Mouse (Mus musculus) heart, adult 9 months (tissue): Measurements from ENCODE around the gene Fam84a.
A peak's percentile ranks its signal among the peaks of the same experiment; 100 is the strongest.

ENCODE experiments used
- DNase-seq, 2 experiments: peaks; one replicate each; pipeline ENCODE4 v3.0.0; 2022; ENCODE audit warnings: low spot score in 2 of 2

Gene Fam84a

DNA sequence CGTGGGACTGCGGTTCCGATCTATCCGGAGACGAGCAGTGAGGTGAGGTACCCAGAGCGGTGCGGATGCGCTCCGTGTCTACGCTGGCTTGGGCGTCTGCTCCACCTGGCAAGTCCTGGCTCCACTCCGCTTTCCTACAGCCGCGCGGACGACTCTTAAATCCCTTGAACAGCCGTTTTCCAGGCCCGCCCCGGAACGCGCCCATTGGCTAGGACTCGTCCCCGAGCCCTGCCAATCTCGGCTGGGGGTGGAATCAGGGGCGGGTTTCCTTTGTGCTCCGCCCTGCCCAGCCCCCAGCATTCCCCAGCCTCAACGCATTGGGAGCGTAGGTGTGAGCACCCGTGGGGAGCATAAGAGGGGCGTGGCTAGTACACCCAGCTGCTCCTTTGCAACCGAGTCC, at the start of gene Fam84a:
Fam84a (minus strand) TSS at position 134 of the 400 bp plus-strand sequence.
- DNase-seq: peak; percentile 74 to 80

GRCm38 (mm10) chr12:14195479-14195878, 43.6 kb upstream of the Fam84a start:
- no peak for DNase-seq

DNA sequence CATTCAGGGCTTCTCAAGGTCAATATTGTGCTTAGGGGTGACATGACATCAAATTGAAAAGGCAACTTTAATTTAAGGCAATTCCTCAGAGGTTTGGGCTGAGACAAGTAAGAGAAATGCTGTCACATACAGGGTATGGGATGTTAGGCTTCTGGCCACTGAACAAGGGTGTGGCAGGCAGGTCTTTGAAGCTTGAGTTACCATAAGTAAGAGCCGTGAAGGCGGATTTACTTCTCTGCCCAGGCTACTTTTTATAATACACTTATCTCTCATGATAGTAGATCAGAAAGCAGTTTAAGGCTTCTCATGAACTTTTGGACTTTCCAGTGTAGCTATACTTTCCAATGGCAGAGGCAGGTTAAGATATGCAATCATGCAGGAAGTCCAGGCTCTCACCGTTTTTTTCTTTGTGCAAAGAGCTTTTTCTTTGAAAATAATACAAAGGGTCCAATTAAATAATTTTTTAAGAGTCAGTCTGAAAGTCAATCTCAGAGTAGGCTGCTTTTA, 34.9 kb upstream of the Fam84a start:
- DNase-seq: no peak

- DNase-seq: peak; percentile 43 to 81
These were observed 13.9 kb upstream of the Fam84a start for GRCm38 (mm10) chr12:14165713-14166112.

DNA sequence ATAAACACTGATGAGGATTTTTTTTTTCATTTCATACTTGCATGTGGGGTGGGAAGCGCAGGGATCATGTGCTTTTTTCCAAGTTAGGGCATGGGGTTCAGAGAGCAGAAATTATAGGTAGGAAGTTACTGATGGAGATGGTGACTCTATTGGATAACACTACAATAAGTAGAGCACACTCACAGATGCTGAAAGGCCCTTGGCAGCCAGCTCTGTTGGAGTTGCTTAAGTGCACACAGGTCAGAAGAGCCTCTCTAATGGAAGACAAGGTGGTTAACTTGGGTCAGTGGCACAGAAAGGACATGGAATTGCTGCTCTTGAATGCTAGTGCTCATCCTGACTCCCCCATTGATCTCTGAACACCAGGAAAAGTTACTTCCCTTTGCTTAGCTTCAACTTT, 13.1 kb upstream of the Fam84a start:
- DNase-seq: peak; percentile 12 to 49

DNA sequence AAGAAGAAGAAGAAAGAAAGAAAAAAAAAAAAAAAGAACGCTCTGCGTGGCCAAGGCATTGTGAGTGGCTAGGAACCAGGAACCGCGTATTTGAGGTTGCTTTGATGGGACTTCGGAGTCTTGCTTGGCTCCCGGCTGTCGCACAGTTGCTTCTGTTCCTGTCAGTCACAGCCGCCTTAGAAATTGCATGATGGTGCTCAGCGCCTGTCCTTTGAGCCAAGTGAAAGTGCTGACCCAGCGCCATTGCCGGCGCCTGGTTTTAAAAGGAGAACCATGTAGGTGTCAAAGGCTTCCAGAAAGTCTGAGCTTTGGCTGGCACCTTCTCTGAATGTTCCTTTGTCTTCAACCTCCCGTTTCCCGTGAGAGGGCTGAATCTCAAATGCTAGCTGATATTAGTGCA, 572 bp upstream of the Fam84a start:
- peak in 1 of 2 experiments; percentile 20 for DNase-seq

DNA sequence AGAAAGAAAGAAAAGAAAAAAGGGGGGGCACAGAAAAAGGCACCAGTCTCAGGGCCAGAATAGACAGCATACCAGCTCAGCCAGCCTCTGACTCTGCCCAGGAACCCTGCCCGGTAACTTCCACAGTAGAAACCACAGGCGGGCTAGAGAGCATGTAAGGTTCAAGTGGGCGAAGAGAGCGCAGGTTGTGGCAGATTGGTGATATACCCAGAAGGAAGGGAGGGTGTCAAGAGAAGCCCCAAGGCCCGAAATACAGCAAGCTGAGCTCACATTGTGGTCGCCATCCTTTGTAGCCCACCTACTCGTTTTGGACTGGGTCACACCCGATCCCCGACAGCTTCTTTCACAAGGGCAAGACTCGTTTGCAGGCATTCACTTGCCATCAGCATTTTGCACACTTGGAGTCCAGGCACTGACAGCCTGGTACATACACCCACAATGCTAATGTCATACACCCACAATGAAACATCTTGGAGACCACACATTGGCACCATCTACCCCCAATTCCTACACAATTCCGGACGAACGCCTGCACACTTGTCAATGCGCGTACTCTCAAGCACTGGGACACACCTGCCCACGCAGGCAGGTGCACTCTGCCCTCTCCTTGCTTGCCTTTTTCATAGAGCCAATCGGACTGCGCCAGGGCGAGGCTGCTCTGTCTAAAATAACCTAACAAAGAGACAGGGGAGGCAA, 770 bp downstream of the Fam84a start:
- no peak for DNase-seq

DNA sequence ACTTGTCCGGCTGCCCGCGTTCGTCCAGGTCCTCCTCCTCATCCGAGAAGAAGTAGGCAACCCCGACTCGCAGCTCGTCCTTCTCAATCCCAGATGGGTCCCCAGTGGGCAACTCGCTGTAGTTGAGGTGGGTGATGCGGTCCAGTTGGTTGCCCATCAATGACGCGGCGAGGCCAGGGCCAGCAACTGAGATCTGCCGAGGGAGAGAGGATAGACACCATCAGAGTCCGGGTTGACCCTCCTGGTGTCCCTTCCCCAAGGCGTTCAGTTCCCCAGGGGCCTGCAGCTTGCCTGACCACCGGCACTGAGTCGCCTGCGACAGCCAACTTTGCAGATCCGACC, 1.3 kb downstream of the Fam84a start:
- no peak for DNase-seq

- peak; percentile 28 to 53 for DNase-seq
These were observed 1.8 kb downstream of the Fam84a start for GRCm38 (mm10) chr12:14149843-14150567.

DNA sequence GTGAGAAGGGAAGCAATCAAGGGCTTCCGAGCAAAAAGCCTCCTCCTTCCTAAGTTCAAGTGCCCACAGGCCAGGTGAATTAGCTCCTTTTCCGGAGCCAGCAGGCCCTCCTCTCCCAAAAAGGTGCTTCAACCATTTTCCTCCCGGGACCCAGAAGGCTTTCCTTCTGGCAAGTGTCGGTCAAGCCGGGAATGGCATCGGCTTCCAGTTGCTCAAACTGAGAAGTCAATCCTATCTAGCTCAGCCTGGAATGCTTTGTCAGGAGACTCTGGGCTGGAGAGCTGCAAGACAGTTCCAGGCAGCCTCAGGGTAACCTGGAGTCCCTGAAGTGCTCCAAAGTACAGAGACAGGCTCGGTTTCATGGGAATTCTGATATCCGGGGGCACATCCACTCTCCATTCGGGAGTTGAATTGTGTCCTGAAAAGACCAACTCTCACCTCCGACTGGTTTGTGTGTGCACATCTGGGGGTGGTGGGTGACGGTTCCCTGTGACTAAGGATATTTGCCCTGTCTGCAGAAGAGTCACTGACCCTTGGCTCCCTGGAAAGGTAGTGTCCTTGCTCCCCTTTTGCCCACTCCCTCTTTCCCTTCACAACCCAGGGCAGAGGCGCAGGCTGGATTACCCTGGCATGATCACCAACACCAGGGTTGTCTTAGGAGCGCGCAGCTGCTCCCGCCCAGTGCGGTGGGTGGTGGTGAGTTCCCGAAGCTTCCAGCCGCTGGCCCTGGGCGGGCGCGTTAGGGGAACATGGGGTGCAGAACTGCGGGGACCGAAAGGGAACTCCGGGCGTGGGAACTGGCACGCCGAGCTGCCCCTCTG, 2.6 kb downstream of the Fam84a start:
- no peak for DNase-seq

DNA sequence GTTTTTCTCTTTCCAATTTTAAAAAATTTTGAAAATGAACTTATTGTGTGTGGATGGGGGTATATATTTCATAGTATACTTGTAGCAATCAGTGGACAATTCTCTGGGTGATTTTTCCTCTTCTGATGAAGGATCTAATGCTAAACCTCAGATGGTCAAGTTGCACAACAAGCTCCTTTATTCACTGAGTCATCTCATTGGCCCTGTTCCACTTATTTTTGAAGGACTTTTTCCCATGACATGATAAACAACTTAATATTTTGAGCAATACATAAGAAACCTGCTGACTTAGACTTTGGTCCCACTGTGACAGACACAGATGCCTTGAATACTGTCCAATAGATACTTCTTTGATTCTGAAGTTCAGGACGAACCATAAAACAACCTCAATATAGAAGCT, 14.8 kb downstream of the Fam84a start:
- DNase-seq: no peak

DNA sequence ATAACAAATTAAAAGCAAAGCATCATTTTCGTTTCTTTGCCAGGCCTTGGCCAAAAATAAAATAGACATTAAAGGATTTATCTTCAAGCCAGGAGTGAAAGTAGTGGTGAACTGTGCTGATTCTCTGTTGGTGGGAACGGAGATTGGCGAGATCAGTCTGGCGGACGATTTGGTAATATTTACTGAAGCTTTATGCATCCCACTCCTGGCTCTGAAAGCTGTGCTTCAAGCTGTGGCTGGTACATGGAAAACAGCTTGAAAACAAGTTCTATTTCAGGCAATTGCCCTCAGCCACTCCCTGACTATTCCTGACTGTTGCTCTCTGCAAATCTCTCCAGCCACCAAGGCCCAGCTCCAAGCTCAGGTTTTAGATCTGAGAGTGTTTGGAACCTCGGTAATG, 37.1 kb downstream of the Fam84a start:
- no peak for DNase-seq

GRCm38 (mm10) chr12:14096944-14097343, 54.9 kb downstream of the Fam84a start:
- no peak for DNase-seq
